Mouse (Mus musculus): Measurements from ENCODE around the gene Tdrd12.

Tdrd12 gene

DNA sequence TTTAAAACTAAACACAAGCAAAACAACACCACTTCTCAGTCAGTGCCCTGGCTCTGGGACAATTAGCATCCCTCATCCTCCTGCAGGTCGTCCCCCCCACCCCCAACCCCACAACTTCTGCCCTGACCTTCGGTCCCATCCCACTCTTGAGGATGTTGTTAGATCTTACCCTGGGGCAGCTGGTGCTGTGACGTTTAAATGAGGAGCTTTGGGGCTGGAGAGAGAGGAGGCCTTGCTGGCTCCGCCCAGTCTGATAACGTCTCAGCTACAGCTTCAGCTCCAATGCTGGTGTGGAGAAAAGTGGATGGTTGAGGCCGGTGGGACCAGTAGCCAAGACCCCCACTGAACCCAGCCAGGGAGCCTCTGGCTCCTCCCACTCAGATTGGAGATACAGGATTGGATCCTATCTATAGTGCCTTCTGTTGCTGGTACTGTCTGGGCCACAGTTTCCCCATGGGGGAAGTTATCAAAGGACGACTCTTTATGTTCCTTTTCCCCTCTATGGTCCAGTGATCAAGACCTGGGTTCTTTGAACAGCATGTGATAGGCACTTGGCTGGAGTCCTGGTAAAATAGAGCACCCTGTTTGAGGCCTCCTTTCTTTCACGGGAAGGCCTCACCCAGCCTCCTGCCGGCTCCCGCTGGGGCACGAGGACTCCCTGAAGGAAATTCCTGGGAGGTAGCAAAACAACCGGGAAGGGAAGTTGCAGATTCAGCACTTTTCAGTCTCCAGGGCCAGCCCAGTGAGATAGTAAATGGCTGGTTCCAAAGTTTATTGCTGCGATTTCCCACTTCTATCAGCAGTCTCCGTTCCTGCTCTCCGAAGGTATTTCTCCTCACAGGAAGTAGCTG lies 89.3 kb downstream of the Tdrd12 start, which contains the start of gene Slc7a9:
TSS of gene Slc7a9 (plus strand) at position 801 of the 851 bp plus-strand sequence.
- no peak for DNase-seq (ENCODE audit: low read depth, low spot score)

- no peak for DNase-seq (ENCODE audit: low read depth, low spot score)
These were observed 90.0 kb downstream of the Tdrd12 start for GRCm38 (mm10) chr7:35447501-35447900.

DNA sequence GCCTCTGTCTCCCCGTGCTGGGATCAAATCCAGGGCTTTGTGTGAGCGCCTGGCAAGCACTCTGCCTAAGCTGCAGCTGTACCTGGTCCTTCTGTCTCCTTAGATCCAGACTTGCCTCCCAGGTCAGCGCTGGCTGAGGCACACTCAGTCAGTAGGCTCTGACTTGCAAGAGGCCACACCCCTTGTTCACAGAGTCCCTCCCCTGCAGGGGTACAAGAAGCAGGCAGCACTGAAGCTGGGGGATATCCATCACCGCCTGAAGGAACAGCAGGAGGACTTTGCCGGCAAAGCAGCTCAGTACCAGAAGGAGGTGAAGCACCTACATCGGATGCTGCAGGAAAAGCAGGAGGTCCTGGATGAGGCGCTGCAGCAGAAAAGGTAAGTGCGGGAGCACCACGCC lies 102.3 kb downstream of the Tdrd12 start:
- no peak for DNase-seq (ENCODE audit: low read depth, low spot score)

DNA sequence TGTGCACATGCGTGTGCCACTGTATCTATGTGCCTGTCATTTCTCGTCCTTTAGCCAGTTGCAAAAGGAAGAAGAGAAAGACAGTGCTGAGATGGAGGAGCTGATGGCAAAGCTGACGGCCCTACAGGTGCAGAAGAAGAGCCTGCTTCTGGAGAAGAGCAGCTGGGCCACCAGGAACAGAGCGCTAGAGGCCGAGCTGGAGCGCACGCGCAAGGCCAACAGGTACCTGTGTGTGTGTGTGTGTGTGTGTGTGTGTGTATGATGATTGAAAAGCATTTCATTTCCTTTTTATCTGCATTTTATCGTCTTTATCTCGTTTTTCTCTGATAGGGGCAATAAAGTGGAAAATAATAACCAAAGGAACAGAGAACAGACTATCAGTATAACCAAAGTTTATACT lies 109.4 kb downstream of the Tdrd12 start:
- no peak for DNase-seq (ENCODE audit: low read depth, low spot score)

DNA sequence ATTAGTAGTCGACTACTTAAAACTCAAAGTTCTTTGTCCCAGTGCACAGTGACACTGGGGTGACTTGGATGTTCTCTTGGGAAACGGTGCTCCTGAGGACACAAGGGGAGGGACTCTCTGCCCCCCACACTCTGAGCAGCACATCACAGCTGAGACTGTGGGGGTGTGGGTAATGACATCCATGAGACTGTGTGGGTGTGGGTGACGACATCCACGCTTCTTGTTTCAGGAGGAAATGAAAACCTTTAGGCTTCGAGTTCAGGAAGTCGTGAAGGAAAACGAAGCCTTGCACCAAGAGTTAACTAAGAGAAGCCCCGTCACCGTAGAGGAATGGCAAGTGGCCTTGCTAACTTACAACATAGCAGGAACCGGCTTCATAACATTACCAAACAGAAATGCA lies 114.5 kb downstream of the Tdrd12 start:
- DNase-seq (ENCODE audit: low read depth, low spot score), result no peak
